Mouse (Mus musculus) monocyte, adult 5-6 weeks (primary cell): ENCODE measurements around the gene Cdiptos. TPM values are rescaled to one million over a fixed set of nuclear protein-coding genes. Genes with fewer than 3 reads are reported as not detected.
A peak's percentile ranks its signal among the peaks of the same experiment; 100 is the strongest.

ENCODE experiments used
- ATAC-seq: fragments of 153-309, 156-312 bp; replicated peaks from 2 replicates; pipeline ENCODE4 v1.8.0; 2017; ENCODE audit warnings: mild to moderate bottlenecking; ENCODE audit not compliant: low TSS enrichment, insufficient number of reproducible peaks, severe bottlenecking, poor library complexity, low FRiP score
- total RNA-seq: library from RNA; stranded (forward); fragments of 200-1000, 200-491, 200-594 nt; gene quantifications from 3 replicates; pipeline ENCODE4 v1.2.3, GENCODE M21; 2017

The Cdiptos gene
- total RNA-seq, 1 experiment from 2014 or later, result 2.8 TPM

DNA sequence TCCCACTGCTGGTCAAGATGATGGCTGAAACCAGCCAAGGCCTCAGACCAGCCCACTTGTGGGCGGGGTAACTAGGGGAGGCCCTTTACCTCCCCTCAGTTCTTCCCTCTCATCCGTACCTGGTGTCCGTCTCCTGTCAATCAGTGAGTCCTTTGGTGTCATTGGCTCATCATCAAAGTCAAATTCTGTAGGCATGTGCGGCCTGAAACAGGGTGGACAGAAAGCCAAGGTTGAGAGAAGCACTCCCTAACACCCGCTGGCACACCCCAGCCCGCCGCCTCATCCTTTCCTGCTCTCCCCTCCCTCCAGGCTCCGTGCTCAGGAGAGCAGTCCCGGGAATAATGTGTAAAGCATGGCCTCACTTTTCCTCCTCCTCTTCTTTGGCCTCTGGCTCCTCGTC is 40.2 kb upstream of the Cdiptos start:
- ATAC-seq, result peak; percentile 43

DNA sequence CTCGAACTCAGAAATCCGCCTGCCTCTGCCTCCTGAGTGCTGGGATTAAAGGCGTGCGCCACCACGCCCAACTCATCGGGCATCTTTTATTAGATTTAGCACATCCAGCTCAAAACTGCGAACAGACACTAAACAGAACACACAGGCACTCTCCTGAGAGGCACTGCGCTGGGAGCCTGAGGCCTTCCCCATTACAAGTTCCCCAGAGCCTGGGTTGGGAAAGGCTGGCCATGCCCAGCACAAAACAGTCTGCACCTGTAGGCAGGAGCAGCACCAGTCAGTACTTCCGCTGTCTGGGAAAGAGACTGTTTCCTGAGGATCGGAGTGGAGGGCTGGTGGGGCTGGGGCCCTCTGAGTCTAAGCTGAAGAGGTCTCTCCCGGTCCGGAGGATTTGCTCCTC is 39.1 kb upstream of the Cdiptos start:
- ATAC-seq, result no peak

DNA sequence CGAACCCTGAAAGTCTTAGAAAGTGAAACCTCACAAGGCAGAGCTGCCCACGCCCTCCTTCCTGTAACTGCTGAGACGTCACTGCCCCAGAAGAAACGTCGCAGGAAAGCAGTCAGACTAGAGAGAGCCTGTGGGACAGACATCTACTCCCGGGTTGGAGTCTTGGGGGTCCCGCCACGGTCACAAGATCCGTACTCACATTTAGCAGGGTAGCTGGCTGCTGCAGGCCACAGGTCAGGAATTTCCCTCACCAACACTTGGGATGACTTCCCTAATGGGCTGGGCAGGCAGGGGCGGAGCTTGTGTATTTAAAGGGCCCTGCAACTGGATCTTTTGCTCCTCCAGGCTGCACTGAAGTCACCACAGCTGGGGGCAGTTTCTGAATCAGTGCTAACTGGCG is 38.4 kb upstream of the Cdiptos start, which contains the start of gene Mvp:
Gene Mvp (minus strand): TSS at position 302 of the 400 bp plus-strand sequence.
- peak; percentile 42 for ATAC-seq

DNA sequence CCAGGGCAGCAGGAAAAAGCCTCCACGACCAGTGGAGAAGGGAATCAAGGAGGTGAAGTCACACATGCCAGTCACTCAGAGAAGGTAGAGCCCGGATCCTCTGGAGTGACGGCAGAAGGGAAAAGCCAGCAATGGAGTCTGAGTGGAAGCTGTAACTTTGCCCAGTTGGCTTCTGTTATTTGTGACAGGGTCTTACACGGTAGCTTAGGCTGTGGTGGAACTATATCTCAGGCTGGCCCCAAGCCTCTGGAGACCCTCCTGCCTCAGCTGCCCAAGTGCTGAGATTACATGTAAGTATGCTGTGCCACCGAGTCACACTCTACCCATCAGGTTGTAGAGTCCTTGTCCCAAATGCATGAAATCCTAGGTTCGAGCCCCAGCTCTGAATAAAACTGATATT is 37.5 kb upstream of the Cdiptos start:
- no peak for ATAC-seq

DNA sequence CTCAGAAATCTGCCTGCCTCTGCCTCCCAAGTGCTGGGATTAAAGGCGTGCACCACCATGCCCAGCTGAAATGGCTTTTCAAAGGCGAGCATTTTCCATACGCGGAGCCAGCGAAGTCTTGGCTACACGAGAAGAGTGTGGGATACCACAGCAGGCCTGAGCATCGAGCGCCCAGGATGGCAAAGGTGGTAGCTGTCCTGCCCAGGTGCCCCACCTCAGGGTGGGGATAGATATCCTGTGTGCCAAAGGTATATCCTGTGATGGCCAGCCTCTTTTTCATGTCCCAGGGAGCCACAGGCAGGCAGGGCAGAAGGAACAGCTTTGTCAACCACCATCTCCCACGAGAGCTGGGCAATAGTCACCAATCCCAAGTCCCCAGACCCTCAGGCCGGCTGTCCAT is 36.9 kb upstream of the Cdiptos start:
- no peak for ATAC-seq

DNA sequence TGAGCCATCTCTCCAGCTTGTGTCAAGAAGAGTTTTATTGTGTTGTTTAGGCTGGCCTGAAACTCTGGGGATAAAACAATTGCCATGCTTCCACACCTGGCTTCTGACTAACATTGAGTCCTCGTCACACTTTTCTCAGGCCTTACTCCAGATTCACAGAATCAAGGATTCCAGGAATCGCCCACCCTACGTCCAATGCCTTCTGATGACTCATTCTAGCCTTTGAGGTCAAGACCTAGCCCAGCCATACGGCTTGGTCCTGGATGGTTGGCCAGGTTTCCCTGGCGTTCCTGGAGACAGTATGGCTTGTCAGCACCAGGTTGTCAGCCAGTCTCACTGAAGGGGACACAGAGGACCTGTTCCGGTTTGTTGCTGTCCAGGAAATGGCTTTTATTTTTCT is 36.5 kb upstream of the Cdiptos start:
- no peak for ATAC-seq

DNA sequence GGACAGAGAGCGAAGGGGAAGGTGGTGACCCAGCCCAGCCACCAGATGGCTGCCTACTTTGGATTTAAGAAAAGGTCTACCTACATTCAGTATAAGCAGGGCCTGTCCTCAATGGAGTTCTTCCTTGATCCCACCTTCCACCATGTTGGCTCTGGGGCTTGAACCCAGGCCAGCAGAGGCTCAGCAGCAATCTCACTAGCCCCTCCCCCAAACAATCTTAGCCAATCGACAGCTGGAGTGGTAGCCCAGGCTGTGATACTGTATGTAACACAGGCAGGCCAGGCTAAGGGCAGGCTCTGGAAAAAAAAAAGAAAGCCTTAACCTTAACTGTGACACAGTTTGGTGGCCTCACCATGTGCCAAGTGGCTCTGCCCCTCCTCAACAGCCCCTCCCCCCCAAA is 35.8 kb upstream of the Cdiptos start:
- ATAC-seq, result no peak

DNA sequence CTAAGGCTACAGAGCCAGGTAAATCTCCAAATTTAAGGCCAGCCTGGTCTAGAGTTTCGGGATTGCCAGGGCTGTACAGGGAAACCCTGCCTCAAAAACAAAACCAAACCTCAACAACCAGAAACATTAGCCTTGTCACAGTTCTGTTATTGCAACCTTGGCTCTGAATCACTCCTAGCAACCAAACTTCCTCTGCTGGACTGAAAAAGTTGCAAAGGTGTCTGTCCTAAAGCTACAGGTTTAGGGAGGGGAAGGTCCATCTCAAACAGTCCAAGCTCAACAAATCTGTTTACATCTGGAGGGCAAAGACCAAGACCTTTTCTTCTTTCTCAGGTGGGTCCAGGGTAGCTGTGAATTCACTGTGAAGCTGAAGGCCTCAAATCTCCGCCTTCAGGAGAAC is 35.2 kb upstream of the Cdiptos start:
- no peak for ATAC-seq

DNA sequence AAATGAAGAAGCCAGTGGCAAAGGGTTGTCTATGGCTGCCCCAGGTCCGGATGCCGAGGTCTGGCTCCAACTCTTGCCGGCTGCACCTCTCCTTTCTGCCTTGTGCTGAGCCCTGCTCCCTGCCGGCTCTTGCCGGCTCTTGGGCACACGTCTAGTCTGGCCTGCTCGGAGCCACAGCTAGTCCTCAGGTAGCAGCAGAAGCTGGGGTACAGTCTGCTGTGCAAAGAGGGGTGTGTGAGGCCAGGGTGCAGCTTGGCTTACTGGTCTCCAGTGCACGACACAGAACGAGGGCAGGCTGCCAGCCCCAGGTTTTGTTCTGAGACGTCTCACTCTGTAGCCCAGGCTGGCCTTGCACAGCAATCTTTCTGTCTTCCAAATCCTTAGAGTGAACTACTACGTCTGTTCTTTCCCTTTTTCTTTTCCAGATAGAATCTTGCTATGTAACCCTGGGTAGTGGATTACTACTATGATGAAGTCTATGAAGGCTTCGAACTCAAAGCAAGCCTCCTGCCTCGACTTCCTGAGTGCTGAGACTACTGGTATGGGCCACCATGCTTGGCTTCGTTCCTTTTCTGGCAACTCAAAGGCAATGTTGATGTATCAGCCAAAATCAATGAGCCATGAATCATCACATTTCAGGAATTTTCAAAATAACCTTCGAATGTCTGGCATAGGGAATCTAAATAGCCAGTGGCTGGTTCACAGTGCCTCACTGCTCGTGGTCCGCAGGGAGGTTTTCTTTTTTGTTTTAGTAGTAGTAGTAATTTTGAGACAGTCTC is 33.6 kb upstream of the Cdiptos start:
- ATAC-seq, result no peak

DNA sequence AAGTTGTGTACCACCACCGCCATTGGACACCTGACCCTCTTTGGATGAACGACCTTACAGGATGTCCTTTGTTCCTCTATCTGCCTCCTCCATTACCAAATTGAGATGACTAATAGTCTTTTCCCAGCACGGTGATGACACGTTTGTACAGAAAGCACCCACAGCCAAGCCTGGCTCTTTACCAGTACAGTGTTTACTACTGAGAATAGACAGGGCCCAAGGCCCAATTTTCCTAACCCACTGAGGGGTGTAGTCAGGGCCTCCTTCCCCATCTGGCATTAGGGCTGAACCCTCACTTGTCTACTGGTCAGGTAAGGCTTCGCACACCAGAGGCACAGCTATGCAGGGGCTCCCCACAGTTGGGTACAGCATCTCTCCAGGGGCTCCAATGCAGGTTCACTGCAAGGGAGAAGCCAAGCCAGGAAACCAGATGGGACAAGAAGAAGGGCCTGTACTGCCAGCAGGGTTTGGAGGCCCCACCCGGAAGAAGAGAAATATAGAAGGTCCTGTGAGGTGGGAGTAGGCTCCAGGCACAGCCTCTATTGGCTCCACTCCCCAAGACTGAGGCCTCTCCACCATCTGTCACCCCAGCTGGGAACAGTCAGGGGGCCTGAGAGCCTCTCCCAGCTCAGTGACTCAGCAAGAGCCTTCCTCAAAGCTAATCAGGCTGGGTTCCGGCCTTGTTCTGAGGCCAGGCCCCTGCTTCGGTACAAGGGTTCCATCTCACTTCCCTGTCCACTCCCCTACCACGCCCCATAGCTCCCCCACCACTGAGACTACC is 32.5 kb upstream of the Cdiptos start:
- ATAC-seq, result peak; percentile 91

DNA sequence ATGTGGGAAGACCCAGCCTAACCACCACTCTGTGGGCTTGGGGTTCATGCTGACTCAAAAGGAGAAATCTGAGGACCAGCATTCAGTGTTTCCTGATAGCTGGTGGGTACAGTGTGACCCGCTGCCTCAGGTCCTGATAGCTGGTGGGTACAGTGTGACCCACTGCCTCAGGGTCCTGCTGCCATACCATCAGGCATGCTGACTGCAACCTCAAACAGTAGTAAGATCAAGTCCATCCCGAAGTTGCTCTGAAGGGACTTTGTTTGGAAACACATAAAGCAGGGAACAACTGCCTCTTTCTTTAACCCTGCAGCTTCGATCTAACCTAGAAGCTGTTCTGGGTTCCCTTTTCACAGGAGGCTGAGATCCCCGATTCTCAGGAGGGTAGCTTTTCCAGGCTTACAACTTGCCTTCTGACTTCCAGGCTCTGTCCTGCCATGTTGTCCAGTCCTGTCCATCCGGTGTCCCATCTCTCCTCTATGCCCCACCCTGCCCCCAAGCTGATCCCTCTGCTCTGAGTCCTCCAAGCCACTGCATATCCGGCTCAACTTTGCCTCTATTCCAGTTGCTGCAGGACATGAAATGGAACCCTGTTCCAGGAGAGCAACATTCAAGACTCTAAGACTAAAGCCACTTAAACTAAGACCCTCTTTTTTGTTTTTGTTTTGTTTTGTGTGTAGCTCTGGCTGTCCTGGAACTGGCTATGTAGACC is 31.6 kb upstream of the Cdiptos start:
- ATAC-seq, result no peak

DNA sequence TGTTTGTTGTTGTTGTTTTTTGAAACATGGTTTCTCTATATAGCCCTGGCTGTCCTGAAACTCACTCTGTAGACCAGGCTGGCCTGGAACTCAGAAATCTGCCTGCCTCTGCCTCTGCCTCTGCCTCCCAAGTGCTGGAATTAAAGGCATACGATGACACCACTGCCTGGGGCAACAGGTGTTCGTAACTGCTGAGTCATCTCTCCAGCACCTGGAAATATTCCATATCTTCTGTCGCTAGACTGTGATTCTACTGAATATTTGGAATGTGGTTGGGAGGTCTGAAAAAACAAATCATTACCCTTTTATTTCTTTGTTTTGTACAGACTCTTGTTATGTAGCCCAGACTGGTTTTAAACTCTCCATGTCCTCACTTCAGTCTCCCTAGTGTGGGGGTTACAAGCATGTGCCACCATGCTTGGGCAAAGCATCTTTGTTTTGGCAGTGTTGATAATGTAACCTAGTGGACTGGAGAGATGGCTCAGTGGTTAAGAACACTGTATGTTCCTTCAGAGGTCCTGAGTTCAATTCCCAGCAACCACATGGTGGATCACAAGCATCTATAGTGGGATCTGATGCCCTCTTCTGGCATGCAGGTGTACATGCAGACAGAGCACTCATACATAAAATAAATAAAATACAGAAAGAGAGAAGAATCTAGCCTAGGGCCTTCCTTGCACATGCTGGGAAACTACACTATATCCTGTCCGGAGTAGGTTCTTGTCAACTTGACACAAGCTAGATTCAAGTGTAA is 28.4 kb upstream of the Cdiptos start:
- ATAC-seq, result no peak

DNA sequence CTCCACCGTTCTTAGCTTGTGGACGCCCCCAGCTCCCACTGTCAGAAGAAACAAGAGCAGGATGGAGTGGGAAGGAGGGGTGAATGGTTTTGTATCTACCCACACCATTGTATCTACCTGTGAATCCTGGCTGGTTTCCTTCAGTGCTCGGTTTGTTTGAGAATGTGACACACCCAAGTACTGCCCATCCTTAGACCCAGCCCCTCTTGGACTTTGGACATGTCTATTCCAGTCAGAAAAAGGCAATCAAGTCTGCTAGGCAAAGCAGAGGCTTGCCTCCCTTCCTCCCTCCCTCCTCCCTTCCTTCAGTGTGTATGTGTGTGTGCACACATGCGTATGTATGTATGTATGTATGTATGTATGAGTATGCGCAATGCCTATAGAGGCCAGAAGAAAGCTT is 27.7 kb upstream of the Cdiptos start:
- ATAC-seq, result no peak

DNA sequence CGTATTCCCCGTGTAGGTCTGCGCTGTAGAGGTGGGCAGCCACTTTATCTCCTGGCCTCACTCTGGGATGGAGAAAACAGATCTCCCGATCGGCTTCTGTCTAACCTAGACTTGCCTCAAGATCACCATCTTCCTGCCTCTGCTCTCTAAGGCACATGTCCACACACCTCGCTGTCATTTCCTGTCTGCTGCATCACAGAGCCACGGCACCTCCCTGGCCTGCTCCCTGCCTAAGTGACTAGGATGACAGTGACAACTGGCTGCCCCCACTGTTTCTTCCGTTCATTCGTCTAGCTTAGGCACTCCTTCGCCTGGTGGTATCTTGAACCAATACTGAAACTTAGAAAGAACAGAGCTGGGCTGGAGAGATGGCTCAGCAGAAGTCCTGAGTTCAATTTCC is 23.7 kb upstream of the Cdiptos start:
- no peak for ATAC-seq

DNA sequence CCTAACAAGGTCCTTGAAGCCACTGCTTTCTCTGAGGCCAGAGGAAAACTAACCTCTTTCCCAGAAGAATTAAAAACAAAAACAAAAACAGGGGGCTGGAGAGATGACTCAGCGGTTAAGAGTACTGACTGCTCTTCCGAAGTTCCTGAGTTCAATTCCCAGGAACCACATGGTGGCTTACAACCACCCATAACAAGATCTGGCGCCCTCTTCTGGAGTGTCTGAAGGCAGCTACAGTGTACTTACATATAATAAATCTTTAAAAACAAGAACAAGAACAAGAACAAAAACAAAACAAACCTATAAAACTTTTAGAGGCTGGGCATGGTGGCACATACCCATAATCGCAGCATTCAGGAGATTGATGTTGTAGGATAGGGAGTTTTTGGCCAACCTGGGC is 20.6 kb upstream of the Cdiptos start:
- ATAC-seq, result no peak

DNA sequence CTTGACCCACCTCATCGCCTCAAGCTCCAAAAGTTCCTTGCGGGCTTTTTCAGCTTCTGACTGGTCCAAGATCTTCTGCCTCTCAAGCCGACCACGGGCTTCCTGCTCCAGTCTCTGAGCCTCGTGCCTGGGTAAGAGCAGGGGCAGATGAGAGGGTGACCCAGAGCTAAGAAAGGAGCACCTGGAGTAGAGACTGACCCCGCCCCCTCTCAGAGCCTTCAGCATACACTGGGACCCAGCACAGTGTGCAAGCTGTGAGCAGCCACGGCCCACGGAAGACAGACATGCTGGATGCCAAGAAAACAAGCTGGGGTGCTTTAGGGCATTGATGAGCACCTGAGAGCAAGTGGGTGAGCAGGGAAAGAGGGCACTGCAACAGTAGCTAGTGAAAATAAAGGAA is 12.9 kb upstream of the Cdiptos start:
- ATAC-seq, result no peak

DNA sequence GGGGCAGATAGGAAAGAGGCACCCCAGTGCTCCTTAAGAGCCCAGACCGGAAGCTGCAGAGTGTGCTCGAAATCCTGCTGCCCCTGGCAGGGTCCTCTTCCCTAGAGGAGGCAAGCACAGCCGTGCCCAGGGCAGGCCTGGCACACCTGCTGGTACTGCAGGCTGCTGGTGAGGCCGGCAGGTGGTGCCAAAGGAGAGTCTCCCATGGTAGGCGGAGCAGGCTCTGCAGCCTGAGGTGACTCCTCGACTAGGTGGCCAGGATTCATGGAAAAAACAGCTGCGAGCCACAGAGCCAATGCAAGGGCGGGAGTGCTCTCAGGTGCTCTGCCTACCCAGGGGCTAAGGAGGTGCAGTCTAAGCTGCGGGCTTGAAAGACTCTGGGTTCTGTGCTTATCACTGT is 10.4 kb upstream of the Cdiptos start:
- ATAC-seq, result no peak

DNA sequence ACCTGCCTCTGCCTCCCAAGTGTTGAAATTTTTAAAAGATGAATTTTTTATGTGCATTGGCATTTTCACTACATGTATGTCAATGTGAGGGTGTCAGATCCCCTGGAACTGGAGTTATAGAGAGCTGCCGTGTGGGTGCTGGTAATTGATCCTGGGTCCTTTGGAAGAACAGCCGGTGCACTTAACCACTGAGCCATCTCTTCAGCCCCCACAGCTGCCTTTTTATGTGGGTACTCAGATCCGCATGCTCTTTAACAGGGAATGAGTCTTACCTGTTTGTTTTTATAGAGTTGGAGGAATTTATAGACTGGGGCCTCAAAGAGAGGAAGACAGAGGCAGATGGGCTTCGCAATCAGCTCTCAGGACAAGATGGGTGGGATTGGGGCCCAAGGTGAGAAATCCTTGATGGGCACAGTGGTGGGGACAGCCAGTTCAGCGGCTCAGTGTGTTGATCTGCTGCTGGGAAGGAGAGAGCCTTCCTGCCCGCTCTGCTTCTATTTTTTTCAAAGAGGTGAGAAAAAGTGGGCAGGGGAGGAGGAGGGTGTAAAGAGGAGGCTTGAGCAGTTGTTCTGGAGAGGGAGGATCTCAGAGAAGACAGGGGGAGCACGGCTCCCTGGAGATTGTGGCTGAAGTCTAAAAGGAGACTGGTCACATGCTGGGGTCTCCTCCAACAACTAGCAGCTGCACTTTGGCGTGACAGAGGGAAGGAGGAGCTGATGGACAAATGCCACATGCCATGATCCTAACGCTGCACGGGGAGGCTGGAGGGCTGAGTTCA is 9.0 kb upstream of the Cdiptos start:
- no peak for ATAC-seq
